Mouse (Mus musculus) stomach, postnatal 0 days (tissue): ENCODE measurements around the gene Lgals3bp. TPM values are rescaled to one million over a fixed set of nuclear protein-coding genes. Genes with fewer than 3 reads are reported as not detected.
"Not testable (repeated sequence)": the region's sequence is repeated elsewhere in the genome, so short reads cannot be mapped to it uniquely, and the experiment has no call there.

Source experiments
- ATAC-seq: fragments of 200-750 bp; cut with Nextera tagmentation; 2 replicates; pipeline ENCODE4 v1.8.0; 2017; ENCODE audit not compliant: low FRiP score, low TSS enrichment
- DNase-seq: peaks from one replicate; pipeline ENCODE4 v3.0.0-alpha.2; 2016; ENCODE audit warnings: low spot score
- H3K27ac ChIP-seq: fragments of 300-500 bp; sonication (generic); replicated peaks from 2 replicates; pipeline ENCODE4 v1.5.1; 2014; ENCODE audit warnings: mild to moderate bottlenecking, control low read depth
- H3K27me3 ChIP-seq: fragments of 300-500 bp; sonication (generic); 2 replicates; pipeline ENCODE4 v1.6.1; 2014; ENCODE audit warnings: low read length; ENCODE audit not compliant: control insufficient read depth, insufficient read depth
- H3K36me3 ChIP-seq: fragments of 300-500 bp; sonication (generic); 2 replicates; pipeline ENCODE4 v1.6.1; 2014; ENCODE audit warnings: low read length, mixed read lengths; ENCODE audit not compliant: control insufficient read depth, insufficient read depth
- H3K4me1 ChIP-seq: fragments of 300-500 bp; sonication (generic); replicated peaks from 2 replicates; pipeline ENCODE4 v1.6.1; 2014; ENCODE audit warnings: antibody characterized with exemption; ENCODE audit not compliant: control insufficient read depth, insufficient read depth
- H3K4me2 ChIP-seq: fragments of 300-500 bp; sonication (generic); replicated peaks from 2 replicates; pipeline ENCODE4 v1.6.1; 2014; ENCODE audit warnings: low read depth, mild to moderate bottlenecking, control low read depth, moderate library complexity
- H3K4me3 ChIP-seq: fragments of 300-500 bp; sonication (generic); 2 replicates; pipeline ENCODE4 v1.5.1; 2014; ENCODE audit warnings: low read depth, low read length, control low read depth
- H3K9ac ChIP-seq: fragments of 300-500 bp; sonication (generic); 2 replicates; pipeline ENCODE4 v1.6.1; 2014; ENCODE audit warnings: mild to moderate bottlenecking, low read length, control low read depth, mixed read lengths
- H3K9me3 ChIP-seq: fragments of 300-500 bp; sonication (generic); 2 replicates; pipeline ENCODE4 v1.6.1; 2016; ENCODE audit warnings: low read length; ENCODE audit not compliant: control insufficient read depth
- CTCF ChIP-seq: IDR thresholded peaks from 2 replicates; pipeline ENCODE4 v1.5.1; 2016; ENCODE audit warnings: antibody characterized with exemption, low read depth, mild to moderate bottlenecking, moderate library complexity
- EP300 ChIP-seq: optimal IDR thresholded peaks from 2 replicates; pipeline ENCODE3; 2016; ENCODE audit warnings: antibody characterized with exemption
- WGBS: fragments of 180-500 bp; shearing (Covaris S2); extraction: QIAGEN DNeasy Blood & Tissue Kit; methylation state at CpG from one replicate; pipeline ENCODE4 v1.1.7; 2014; 5-methylcytosine and 5-hydroxymethylcytosine counted together
- polyA plus RNA-seq: library from polyadenylated mRNA; unstranded; fragments of >200 nt; fragmentation: Nextera tagmentation; extraction: Ambion mirVana; gene quantifications from 2 replicates; pipeline ENCODE4 v1.2.1, GENCODE M21; 2015

Gene Lgals3bp
- polyA plus RNA-seq, 1 experiment from 2014 or later = 142 TPM

DNA sequence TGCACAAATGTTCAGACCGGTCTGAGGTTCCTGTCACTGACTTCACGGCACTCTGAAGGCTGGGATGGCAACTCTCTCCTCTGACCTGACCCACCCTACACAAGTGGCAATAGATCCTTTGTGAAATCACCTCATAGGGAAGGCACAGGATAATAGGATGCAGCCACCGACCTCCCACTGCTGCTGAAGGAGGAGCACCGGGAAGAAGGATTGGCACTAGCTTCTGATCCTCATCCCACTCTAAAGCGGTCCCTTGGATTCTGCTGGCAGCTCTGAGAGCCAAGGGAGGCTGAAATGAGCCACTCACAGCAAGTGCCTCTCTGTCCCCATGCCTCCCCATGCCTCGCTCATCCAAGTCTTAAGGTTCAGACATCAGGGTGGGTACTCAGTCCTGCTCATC, 7.4 kb downstream of the Lgals3bp start:
- no peak overlapping the region for H3K4me2 ChIP-seq
- DNase-seq = no peak
- no peak for ATAC-seq
- no peaks in the 10 kb centered on the region for H3K9me3 ChIP-seq
- no peak overlapping the region for H3K27ac ChIP-seq
- H3K9ac ChIP-seq = no peak overlapping the region
- H3K4me3 ChIP-seq = no peak overlapping the region
- H3K4me1 ChIP-seq = no peaks in the 10 kb centered on the region
- no peaks in the 10 kb centered on the region for H3K27me3 ChIP-seq
- no peak for TF ChIP-seq CTCF
- no peak for TF ChIP-seq EP300
- WGBS = 58% methylated on average over 6 of the region's 6 CpGs
- peaks cover 4% of the 10 kb centered on the region; the same call in 1 of the 2 replicates for H3K36me3 ChIP-seq

- Histone ChIP-seq H3K9ac (no peak overlapping the region), H3K4me3 (no peak overlapping the region), H3K4me1 (no peaks in the 10 kb centered on the region), H3K27me3 (no peaks in the 10 kb centered on the region), H3K4me2 (no peak overlapping the region), H3K9me3 (no peaks in the 10 kb centered on the region), H3K36me3 (peaks cover 4% of the 10 kb centered on the region; the same call in 1 of the 2 replicates), H3K27ac (no peak overlapping the region)
- TF ChIP-seq CTCF (no peak), EP300 (no peak)
- WGBS = 53% methylated on average over 5 of the region's 5 CpGs
- no peak for DNase-seq
- ATAC-seq = no peak
These were observed 7.9 kb downstream of the Lgals3bp start for GRCm38 (mm10) chr11:118393991-118394390.

DNA sequence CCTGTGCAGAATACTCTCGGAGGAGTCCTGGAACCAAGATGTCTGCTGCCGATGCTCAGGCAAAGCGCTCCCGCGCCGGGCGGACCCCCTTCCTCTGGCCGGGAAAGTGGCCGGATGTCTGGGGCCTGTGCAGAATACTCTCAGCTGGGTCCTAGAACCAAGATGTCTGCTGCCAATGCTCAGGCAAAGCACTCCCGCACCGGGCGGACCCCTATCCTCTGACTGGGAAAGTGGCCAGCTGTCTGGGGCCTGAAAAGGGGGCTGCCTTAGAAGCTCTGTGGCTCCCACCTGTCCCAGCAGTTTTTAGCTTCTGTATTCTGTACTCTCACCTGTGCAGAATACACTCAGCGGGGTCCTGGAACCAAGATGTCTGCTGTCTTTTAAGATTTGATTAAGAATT, 14.1 kb downstream of the Lgals3bp start:
- H3K27me3 ChIP-seq, DNase-seq, H3K4me3 ChIP-seq, H3K9me3 ChIP-seq, H3K4me1 ChIP-seq, H3K36me3 ChIP-seq, H3K9ac ChIP-seq, H3K4me2 ChIP-seq, ATAC-seq, H3K27ac ChIP-seq: not testable (repeated sequence)
- 91% methylated on average over 13 of the region's 13 CpGs for WGBS

GRCm38 (mm10) chr11:118379251-118380009, 22.5 kb downstream of the Lgals3bp start:
- TF ChIP-seq CTCF (peak; percentile 93), EP300 (no peak)
- Histone ChIP-seq H3K4me3 (no peak overlapping the region), H3K36me3 (no peaks in the 10 kb centered on the region), H3K4me1 (no peaks in the 10 kb centered on the region), H3K27me3 (no peaks in the 10 kb centered on the region), H3K9me3 (no peaks in the 10 kb centered on the region), H3K4me2 (no peak overlapping the region), H3K9ac (no peak overlapping the region), H3K27ac (no peak overlapping the region)
- peak; percentile 85 for DNase-seq
- ATAC-seq = peak; percentile 80; the same call in 1 of the 2 replicates
- WGBS = 39% methylated on average over 11 of the region's 11 CpGs

- no peak overlapping the region for H3K4me2 ChIP-seq
- ATAC-seq = no peak
These were observed 23.2 kb downstream of the Lgals3bp start for GRCm38 (mm10) chr11:118378656-118379055.

GRCm38 (mm10) chr11:118376323-118376722, 25.6 kb downstream of the Lgals3bp start:
- not testable (repeated sequence) for H3K4me3 ChIP-seq, H3K27me3 ChIP-seq, H3K4me1 ChIP-seq, H3K9me3 ChIP-seq, H3K27ac ChIP-seq, H3K4me2 ChIP-seq, DNase-seq, H3K36me3 ChIP-seq, ATAC-seq, H3K9ac ChIP-seq

More at GRCm38 (mm10) chr11:118378656-118379055, 23.2 kb downstream of the Lgals3bp start:
- no peak for DNase-seq
- no peaks in the 10 kb centered on the region for H3K4me1 ChIP-seq
- WGBS = 90% methylated on average over 6 of the region's 6 CpGs
- TF ChIP-seq CTCF = no peak
- TF ChIP-seq EP300 = no peak
- no peaks in the 10 kb centered on the region for H3K27me3 ChIP-seq
- H3K27ac ChIP-seq = no peak overlapping the region
- H3K4me3 ChIP-seq = no peak overlapping the region
- H3K36me3 ChIP-seq = no peaks in the 10 kb centered on the region
- no peaks in the 10 kb centered on the region for H3K9me3 ChIP-seq
- no peak overlapping the region for H3K9ac ChIP-seq
